Mouse (Mus musculus) left cerebral cortex, adult 11 months (tissue): ENCODE results near the gene Col8a2.

Experiments used
- DNase-seq: peaks from one replicate; pipeline ENCODE4 v3.0.0; 2022; ENCODE audit warnings: low spot score

Col8a2 gene

GRCm38 (mm10) chr4:126286492-126286891 lies at the start of gene Col8a2:
TSS of gene Col8a2 (plus strand) at chr4:126286793.
- no peak for DNase-seq

GRCm38 (mm10) chr4:126237721-126238242 lies 48.8 kb upstream of the Col8a2 start:
- no peak for DNase-seq

GRCm38 (mm10) chr4:126239862-126240475 lies 46.6 kb upstream of the Col8a2 start:
- no peak for DNase-seq

GRCm38 (mm10) chr4:126241956-126242355 lies 44.6 kb upstream of the Col8a2 start:
- DNase-seq: no peak

- DNase-seq: no peak
These were observed 44.1 kb upstream of the Col8a2 start for GRCm38 (mm10) chr4:126242510-126242909.

GRCm38 (mm10) chr4:126246202-126246889 lies 40.2 kb upstream of the Col8a2 start:
- DNase-seq: no peak

GRCm38 (mm10) chr4:126248261-126248868 lies 38.2 kb upstream of the Col8a2 start:
- DNase-seq: no peak

- DNase-seq: no peak
These were observed 35.9 kb upstream of the Col8a2 start for GRCm38 (mm10) chr4:126250659-126251058.

- no peak for DNase-seq
These were observed 34.8 kb upstream of the Col8a2 start for GRCm38 (mm10) chr4:126251655-126252254.

GRCm38 (mm10) chr4:126252411-126253237 lies 34.0 kb upstream of the Col8a2 start:
- DNase-seq: no peak

GRCm38 (mm10) chr4:126253637-126254272 lies 32.8 kb upstream of the Col8a2 start:
- no peak for DNase-seq

GRCm38 (mm10) chr4:126254315-126255112 lies 32.1 kb upstream of the Col8a2 start:
- no peak for DNase-seq

GRCm38 (mm10) chr4:126255113-126256001 lies 31.2 kb upstream of the Col8a2 start:
- no peak for DNase-seq

GRCm38 (mm10) chr4:126256131-126256791 lies 30.3 kb upstream of the Col8a2 start, which contains the start of gene Map7d1:
TSS of gene Map7d1 (minus strand) at chr4:126256343.
- DNase-seq: peak; percentile 82

GRCm38 (mm10) chr4:126256967-126257881 lies 29.4 kb upstream of the Col8a2 start:
- DNase-seq: no peak

- DNase-seq: no peak
These were observed 27.5 kb upstream of the Col8a2 start for GRCm38 (mm10) chr4:126259063-126259462.

GRCm38 (mm10) chr4:126259523-126260160 lies 27.0 kb upstream of the Col8a2 start:
- DNase-seq: no peak
